Mouse (Mus musculus) hindbrain, embryonic 11.5 days (tissue): Measurements from ENCODE around the gene Pwwp2a. TPM values are rescaled to one million over a fixed set of nuclear protein-coding genes. Genes with fewer than 3 reads are reported as not detected.

Source experiments
- ATAC-seq: fragments of 200-750 bp; cut with Nextera tagmentation; 2 replicates; pipeline ENCODE4 v1.8.0; 2017; ENCODE audit warnings: mild to moderate bottlenecking, moderate TSS enrichment, moderate library complexity; ENCODE audit not compliant: low FRiP score
- DNase-seq: peaks from one replicate; pipeline ENCODE4 v3.0.0-alpha.2; 2015; ENCODE audit warnings: low spot score
- H3K27ac ChIP-seq: fragments of 300-500 bp; sonication (generic); 2 replicates; pipeline ENCODE4 v1.5.1; 2014; ENCODE audit warnings: mild to moderate bottlenecking, low read depth, low read length
- H3K27me3 ChIP-seq: fragments of 300-500 bp; sonication (generic); 2 replicates; pipeline ENCODE4 v1.6.1; 2014; ENCODE audit warnings: mild to moderate bottlenecking, low read length, moderate library complexity, mixed read lengths; ENCODE audit not compliant: control insufficient read depth, insufficient read depth
- H3K36me3 ChIP-seq: fragments of 300-500 bp; sonication (generic); 2 replicates; pipeline ENCODE4 v1.6.1; 2014; ENCODE audit warnings: mild to moderate bottlenecking, low read length, moderate library complexity, mixed read lengths; ENCODE audit not compliant: control insufficient read depth, insufficient read depth
- H3K4me1 ChIP-seq: fragments of 300-500 bp; sonication (generic); replicated peaks from 2 replicates; pipeline ENCODE4 v1.6.1; 2014; ENCODE audit warnings: low read length, mixed read lengths; ENCODE audit not compliant: control insufficient read depth, insufficient read depth
- H3K4me2 ChIP-seq: fragments of 300-500 bp; sonication (generic); replicated peaks from 2 replicates; pipeline ENCODE4 v1.6.1; 2014; ENCODE audit warnings: mild to moderate bottlenecking, low read depth, low read length
- H3K4me3 ChIP-seq: fragments of 300-500 bp; sonication (generic); 2 replicates; pipeline ENCODE4 v1.5.1; 2014; ENCODE audit warnings: low read depth, low read length
- H3K9ac ChIP-seq: fragments of 300-500 bp; sonication (generic); 2 replicates; pipeline ENCODE4 v1.6.1; 2014; ENCODE audit warnings: low read depth, low read length
- H3K9me3 ChIP-seq: fragments of 300-500 bp; sonication (generic); 2 replicates; pipeline ENCODE4 v1.6.1; 2016; ENCODE audit warnings: low read length; ENCODE audit not compliant: control insufficient read depth
- WGBS: fragments of 180-500 bp; shearing (Covaris S2); extraction: QIAGEN DNeasy Blood & Tissue Kit; methylation state at CpG from one replicate; pipeline ENCODE4 v1.1.7; 2014; 5-methylcytosine and 5-hydroxymethylcytosine counted together
- polyA plus RNA-seq: library from polyadenylated mRNA; unstranded; fragments of >200 nt; fragmentation: Nextera tagmentation; extraction: Ambion mirVana; gene quantifications from 2 replicates; pipeline ENCODE4 v1.2.1, GENCODE M21; 2014

The Pwwp2a gene
- polyA plus RNA-seq: 46.2 and 47.3 TPM in 2 replicates

- Histone ChIP-seq H3K27me3 (no peaks in the 10 kb centered on the region), H3K9ac (peak within 1 kb of the TSS; percentile 95)
Observed at GRCm38 (mm10) chr11:43681472-43682414, at the start of gene Pwwp2a. Gene Pwwp2a, plus strand, starts transcription at chr11:43681998.

GRCm38 (mm10) chr11:43632566-43632965, 49.2 kb upstream of the Pwwp2a start:
- Histone ChIP-seq H3K9me3 (no peaks in the 10 kb centered on the region), H3K27ac (no peak overlapping the region), H3K4me3 (no peak overlapping the region), H3K9ac (no peak overlapping the region), H3K4me2 (no peak overlapping the region), H3K4me1 (peaks cover 4% of the 10 kb centered on the region), H3K27me3 (no peaks in the 10 kb centered on the region), H3K36me3 (no peaks in the 10 kb centered on the region)
- ATAC-seq (no peak), DNase-seq (no peak)
- WGBS: 79% methylated on average over 4 of the region's 4 CpGs

More at GRCm38 (mm10) chr11:43681472-43682414, at the start of gene Pwwp2a:
- Histone ChIP-seq H3K27ac (peak within 1 kb of the TSS; percentile 95), H3K4me3 (peak within 1 kb of the TSS; percentile 89), H3K36me3 (no peaks in the 10 kb centered on the region), H3K9me3 (no peaks in the 10 kb centered on the region), H3K4me2 (peak within 1 kb of the TSS; percentile 57), H3K4me1 (peaks cover 3% of the 10 kb centered on the region; the same call in 1 of the 2 replicates)
- DNase-seq: peak; percentile 99
- ATAC-seq: peak; percentile 99
- under 1% methylated on average over 52 of the region's 87 CpGs for WGBS

- WGBS: 83% methylated on average over 6 of the region's 6 CpGs
- DNase-seq (no peak), ATAC-seq (0 out of 2 replicates have a peak, but pooled peaks have one; percentile 7)
- Histone ChIP-seq H3K36me3 (no peaks in the 10 kb centered on the region), H3K9me3 (no peaks in the 10 kb centered on the region), H3K27me3 (no peaks in the 10 kb centered on the region), H3K27ac (0 out of 2 replicates have a peak overlapping the region, but pooled peaks have one; percentile 60), H3K4me3 (no peak overlapping the region), H3K9ac (0 out of 2 replicates have a peak overlapping the region, but pooled peaks have one; percentile 19), H3K4me2 (no peak overlapping the region), H3K4me1 (peaks cover 4% of the 10 kb centered on the region)
Observed at GRCm38 (mm10) chr11:43633165-43633564, 48.6 kb upstream of the Pwwp2a start.

GRCm38 (mm10) chr11:43633658-43634401, 48.0 kb upstream of the Pwwp2a start:
- no peak overlapping the region for H3K4me3 ChIP-seq
- H3K4me2 ChIP-seq: 0 out of 2 replicates have a peak overlapping the region, but pooled peaks have one; percentile 19
- H3K36me3 ChIP-seq: no peaks in the 10 kb centered on the region
- no peaks in the 10 kb centered on the region for H3K9me3 ChIP-seq
- 20% methylated on average over 19 of the region's 19 CpGs for WGBS
- H3K27me3 ChIP-seq: no peaks in the 10 kb centered on the region
- H3K4me1 ChIP-seq: peaks cover 4% of the 10 kb centered on the region
- DNase-seq: peak; percentile 71
- ATAC-seq: peak; percentile 79
- 0 out of 2 replicates have a peak overlapping the region, but pooled peaks have one; percentile 19 for H3K9ac ChIP-seq
- peak overlapping the region; percentile 60 for H3K27ac ChIP-seq

GRCm38 (mm10) chr11:43636761-43637160, 45.0 kb upstream of the Pwwp2a start:
- Histone ChIP-seq H3K27ac (no peak overlapping the region), H3K9me3 (no peaks in the 10 kb centered on the region), H3K36me3 (no peaks in the 10 kb centered on the region), H3K4me2 (no peak overlapping the region), H3K9ac (no peak overlapping the region), H3K27me3 (no peaks in the 10 kb centered on the region), H3K4me1 (peaks cover 4% of the 10 kb centered on the region), H3K4me3 (no peak overlapping the region)
- 81% methylated on average over 4 of the region's 4 CpGs for WGBS
- DNase-seq: no peak
- no peak for ATAC-seq

GRCm38 (mm10) chr11:43638486-43638885, 43.3 kb upstream of the Pwwp2a start:
- no peak overlapping the region for H3K4me3 ChIP-seq
- no peak overlapping the region for H3K4me2 ChIP-seq
- H3K9me3 ChIP-seq: no peaks in the 10 kb centered on the region
- H3K27ac ChIP-seq: no peak overlapping the region
- no peak for ATAC-seq
- no peak for DNase-seq
- H3K27me3 ChIP-seq: no peaks in the 10 kb centered on the region
- H3K36me3 ChIP-seq: no peaks in the 10 kb centered on the region
- 96% methylated on average over 3 of the region's 3 CpGs for WGBS
- H3K4me1 ChIP-seq: peaks cover 9% of the 10 kb centered on the region
- H3K9ac ChIP-seq: no peak overlapping the region

- H3K27me3 ChIP-seq: no peaks in the 10 kb centered on the region
- DNase-seq (no peak), ATAC-seq (peak; percentile 69)
- WGBS: 51% methylated on average over 2 of the region's 2 CpGs
- H3K36me3 ChIP-seq: no peaks in the 10 kb centered on the region
- no peak overlapping the region for H3K4me3 ChIP-seq
- H3K9ac ChIP-seq: no peak overlapping the region
- H3K4me1 ChIP-seq: peaks cover 5% of the 10 kb centered on the region; the same call in 1 of the 2 replicates
- H3K9me3 ChIP-seq: no peaks in the 10 kb centered on the region
- H3K27ac ChIP-seq: 0 out of 2 replicates have a peak overlapping the region, but pooled peaks have one; percentile 9
- no peak overlapping the region for H3K4me2 ChIP-seq
Observed at GRCm38 (mm10) chr11:43643180-43643591, 38.6 kb upstream of the Pwwp2a start.

GRCm38 (mm10) chr11:43645286-43645685, 36.5 kb upstream of the Pwwp2a start:
- H3K4me3 ChIP-seq: no peak overlapping the region
- no peaks in the 10 kb centered on the region for H3K27me3 ChIP-seq
- H3K9ac ChIP-seq: no peak overlapping the region
- H3K27ac ChIP-seq: no peak overlapping the region
- DNase-seq: no peak
- H3K4me1 ChIP-seq: peaks cover 5% of the 10 kb centered on the region; the same call in 1 of the 2 replicates
- ATAC-seq: no peak
- H3K36me3 ChIP-seq: no peaks in the 10 kb centered on the region
- no peaks in the 10 kb centered on the region for H3K9me3 ChIP-seq
- 89% methylated on average over 3 of the region's 3 CpGs for WGBS
- H3K4me2 ChIP-seq: no peak overlapping the region
